Mouse (Mus musculus) hindbrain, embryonic 10.5 days (tissue): ENCODE measurements around the gene Zfp189. TPM values are rescaled to one million over a fixed set of nuclear protein-coding genes. Genes with fewer than 3 reads are reported as not detected.
"Not testable (repeated sequence)": the region's sequence is repeated elsewhere in the genome, so short reads cannot be mapped to it uniquely, and the experiment has no call there.

Source experiments
- DNase-seq: peaks from one replicate; pipeline ENCODE4 v3.0.0-alpha.2; 2017; ENCODE audit warnings: low spot score
- H3K27ac ChIP-seq: fragments of 300-500 bp; sonication (generic); 2 replicates; pipeline ENCODE4 v1.5.1; 2016; ENCODE audit warnings: mild to moderate bottlenecking, moderate library complexity
- H3K27me3 ChIP-seq: fragments of 300-500 bp; sonication (generic); 2 replicates; pipeline ENCODE4 v1.6.1; 2016; ENCODE audit warnings: mild to moderate bottlenecking; ENCODE audit not compliant: poor library complexity, insufficient read depth, severe bottlenecking
- H3K36me3 ChIP-seq: fragments of 300-500 bp; sonication (generic); 2 replicates; pipeline ENCODE4 v1.6.1; 2016; ENCODE audit warnings: mild to moderate bottlenecking, moderate library complexity
- H3K4me1 ChIP-seq: fragments of 300-500 bp; sonication (generic); replicated peaks from 2 replicates; pipeline ENCODE4 v1.6.1; 2016; ENCODE audit warnings: mild to moderate bottlenecking
- H3K4me3 ChIP-seq: fragments of 300-500 bp; sonication (generic); 2 replicates; pipeline ENCODE4 v1.5.1; 2016; ENCODE audit warnings: mild to moderate bottlenecking, moderate library complexity
- H3K9me3 ChIP-seq: fragments of 300-500 bp; sonication (generic); 2 replicates; pipeline ENCODE4 v1.6.1; 2016; ENCODE audit warnings: mild to moderate bottlenecking, moderate library complexity
- WGBS: fragments of 180-500 bp; shearing (Covaris S2); methylation state at CpG from one replicate; pipeline ENCODE4 v1.1.7; 2016; 5-methylcytosine and 5-hydroxymethylcytosine counted together
- polyA plus RNA-seq: library from polyadenylated mRNA; unstranded; fragments of >200 nt; fragmentation: Nextera tagmentation; extraction: Ambion mirVana; gene quantifications from 2 replicates; pipeline ENCODE4 v1.2.1, GENCODE M21; 2016

The Zfp189 gene
- 10.4 and 10.8 TPM in 2 replicates for polyA plus RNA-seq

DNA sequence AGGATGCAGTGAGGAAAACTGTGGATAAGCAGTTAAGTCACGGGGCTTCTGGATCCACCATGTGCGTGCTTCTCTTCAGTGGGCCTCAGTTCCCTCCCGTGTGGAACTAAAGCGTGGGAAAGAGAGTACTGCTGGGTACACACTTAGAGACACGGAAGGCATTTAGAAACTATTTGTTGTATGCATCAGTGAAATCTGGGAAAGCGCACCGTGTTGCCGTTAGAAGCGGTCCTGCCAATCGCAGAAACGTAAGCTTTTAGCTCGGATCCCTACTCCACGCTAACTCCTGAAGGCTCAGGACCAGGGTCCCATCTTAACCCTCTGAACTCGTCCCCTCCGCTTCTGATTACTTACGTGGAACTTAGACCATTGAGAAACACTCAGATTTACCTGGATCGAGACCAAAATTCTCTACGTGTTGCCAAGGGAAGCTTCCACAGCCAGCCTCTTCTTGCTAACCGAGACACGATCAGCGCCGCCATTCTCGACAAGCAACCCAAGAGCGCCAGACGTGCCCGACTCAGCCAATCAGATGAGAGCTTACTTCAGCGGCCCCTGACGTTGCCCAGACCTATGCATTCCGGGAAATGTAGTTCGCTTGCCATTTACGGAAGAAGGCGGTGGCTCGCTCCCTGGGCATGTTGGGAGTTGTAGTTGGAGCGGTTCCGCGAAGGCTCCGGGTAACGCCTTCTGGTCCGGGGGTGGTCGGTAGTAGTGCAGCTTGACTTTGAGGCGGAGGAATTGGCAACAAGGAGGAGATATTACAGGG, at the start of gene Zfp189, which contains the start of gene Mrpl50:
Zfp189 (plus strand) TSS at position 605 of the 769 bp plus-strand sequence.
Mrpl50 (minus strand) TSS at position 522 of the 769 bp plus-strand sequence.
- no peaks in the 10 kb centered on the region for H3K27me3 ChIP-seq
- H3K9me3 ChIP-seq, result no peaks in the 10 kb centered on the region
- peaks cover 28% of the 10 kb centered on the region for H3K4me1 ChIP-seq
- under 1% methylated on average over 41 of the region's 41 CpGs for WGBS
- peaks cover 47% of the 10 kb centered on the region for H3K36me3 ChIP-seq
- peak; percentile 93 for DNase-seq
- peak within 1 kb of the TSS; percentile 91 for H3K27ac ChIP-seq
- H3K4me3 ChIP-seq, result peak within 1 kb of the TSS; percentile 74

DNA sequence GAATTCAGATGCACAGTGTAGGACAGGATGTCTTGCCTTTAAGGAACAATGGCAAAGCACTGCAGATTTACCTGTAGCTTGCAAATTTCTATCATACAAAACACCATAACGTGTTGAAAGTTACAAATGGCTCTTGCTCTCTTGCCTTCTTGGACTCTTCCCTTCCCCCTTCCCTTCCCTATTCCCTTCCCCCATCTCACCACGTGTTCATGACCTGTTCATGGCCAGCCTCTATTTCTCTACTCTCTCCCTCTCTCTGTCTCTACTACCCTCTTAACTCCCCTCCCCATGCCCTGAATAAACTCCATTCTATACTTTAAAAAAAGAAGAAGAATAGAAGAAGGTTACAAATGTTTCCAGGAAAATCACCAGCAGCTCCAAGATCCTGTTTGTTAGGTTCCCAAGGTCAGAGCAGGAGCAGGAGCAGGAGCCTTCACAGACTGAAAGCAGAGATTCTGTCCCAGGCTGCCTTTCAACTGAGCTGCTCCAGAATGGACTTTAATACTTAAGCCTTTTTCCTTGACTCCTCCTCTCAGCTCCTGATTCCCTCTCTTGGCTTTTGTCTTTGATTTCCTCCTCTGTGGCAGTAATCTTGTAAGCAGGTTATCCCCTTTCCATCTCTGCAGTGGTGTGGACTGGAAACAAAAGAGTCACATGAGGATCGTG, 47.4 kb upstream of the Zfp189 start, which contains the start of gene Acnat1:
Acnat1 (minus strand) TSS at position 478 of the 666 bp plus-strand sequence.
- Histone ChIP-seq H3K4me1 (peaks cover 6% of the 10 kb centered on the region; the same call in 1 of the 2 replicates), H3K9me3 (no peaks in the 10 kb centered on the region), H3K27ac (no peak within 1 kb of the TSS), H3K4me3 (no peak within 1 kb of the TSS), H3K27me3 (no peaks in the 10 kb centered on the region), H3K36me3 (no peaks in the 10 kb centered on the region)
- no peak for DNase-seq
- 53% methylated on average over 3 of the region's 3 CpGs for WGBS

DNA sequence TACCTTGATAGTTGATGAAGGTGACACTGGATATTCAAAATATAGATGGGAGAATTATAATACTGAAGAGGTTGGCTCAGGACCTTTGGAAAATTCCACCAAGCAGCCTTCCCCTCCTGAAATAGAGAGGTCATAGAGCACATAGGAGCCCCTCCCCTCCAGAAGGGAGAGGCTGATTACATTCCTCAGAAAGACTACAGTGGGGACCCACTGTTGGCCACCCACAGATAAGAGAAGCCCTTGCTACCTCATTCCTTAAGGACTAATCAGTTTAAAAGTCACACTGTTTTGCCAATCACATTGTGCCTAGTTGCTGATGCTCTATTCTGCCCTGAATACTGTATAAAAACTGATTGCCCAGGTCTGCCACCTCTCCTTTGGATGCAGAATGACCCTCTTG, 46.4 kb upstream of the Zfp189 start:
- Histone ChIP-seq H3K36me3 (no peaks in the 10 kb centered on the region), H3K27ac (no peak overlapping the region), H3K9me3 (no peaks in the 10 kb centered on the region), H3K4me3 (no peak overlapping the region), H3K27me3 (no peaks in the 10 kb centered on the region), H3K4me1 (peaks cover 11% of the 10 kb centered on the region; the same call in 1 of the 2 replicates)
- DNase-seq, result no peak

DNA sequence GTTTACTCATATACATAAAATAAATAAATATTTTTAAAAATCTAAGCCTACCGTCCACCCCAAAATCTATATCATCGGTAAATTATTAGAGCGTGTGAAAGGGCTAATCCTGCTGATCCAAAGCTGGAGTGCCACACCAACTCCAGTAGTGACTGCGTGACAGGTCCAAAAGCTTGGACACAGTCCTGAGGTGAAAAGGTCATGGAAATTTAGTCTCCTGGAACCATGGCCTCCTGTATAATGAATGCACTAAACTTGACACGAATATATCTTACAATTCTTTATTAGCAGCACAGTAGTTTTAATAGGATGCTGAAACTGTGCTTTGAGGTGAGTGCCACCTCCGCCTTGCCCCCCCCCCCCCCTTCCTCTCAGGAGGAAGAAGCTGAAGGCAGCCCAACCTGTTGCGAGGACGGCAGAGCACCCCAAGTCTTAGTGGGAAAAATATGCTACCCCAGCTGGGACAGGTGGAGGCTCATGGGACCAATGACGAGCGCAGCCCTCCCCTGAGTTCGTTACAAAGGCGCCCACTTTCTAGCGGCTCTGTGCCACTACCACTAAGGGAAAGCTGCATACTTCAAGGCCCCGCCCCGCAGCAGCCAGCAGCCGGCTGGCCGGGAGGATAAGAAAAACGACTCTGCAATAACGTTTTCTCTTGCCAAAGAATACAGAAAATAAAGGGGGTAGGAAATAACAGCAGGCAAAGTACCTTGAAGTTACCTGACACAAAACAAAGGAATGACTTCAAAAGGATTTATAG, 42.7 kb upstream of the Zfp189 start:
- Histone ChIP-seq H3K27ac (no peak overlapping the region), H3K27me3 (peaks cover 9% of the 10 kb centered on the region; the same call in 1 of the 2 replicates), H3K36me3 (no peaks in the 10 kb centered on the region), H3K9me3 (no peaks in the 10 kb centered on the region), H3K4me1 (peaks cover 11% of the 10 kb centered on the region; the same call in 1 of the 2 replicates), H3K4me3 (peak overlapping the region; percentile 39)
- 20% methylated on average over 19 of the region's 19 CpGs for WGBS
- DNase-seq, result peak; percentile 26

DNA sequence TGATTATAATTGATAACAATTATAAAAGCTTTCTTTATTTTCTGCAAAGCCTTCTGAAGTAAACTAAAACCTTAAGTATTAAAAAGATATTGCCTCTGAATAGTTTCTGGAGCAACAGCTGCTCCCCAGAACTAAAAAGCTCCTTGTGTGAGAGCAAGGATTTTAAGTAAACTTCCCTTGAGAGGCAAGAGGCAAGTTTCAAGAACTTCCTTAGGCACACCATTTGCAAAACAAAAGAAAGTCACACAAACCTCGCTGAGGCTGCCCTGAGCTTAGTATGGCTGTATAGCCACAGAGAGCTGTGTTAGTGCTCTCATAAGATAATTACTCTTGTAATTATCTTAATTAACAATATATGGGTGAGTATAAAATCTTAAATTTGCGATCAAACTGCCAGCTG, 41.9 kb upstream of the Zfp189 start:
- not testable (repeated sequence) for H3K4me3 ChIP-seq, H3K27me3 ChIP-seq, H3K27ac ChIP-seq, DNase-seq, H3K9me3 ChIP-seq, H3K36me3 ChIP-seq
- peaks cover 11% of the 10 kb centered on the region; the same call in 1 of the 2 replicates for H3K4me1 ChIP-seq
- WGBS, result 17% methylated on average over 2 of the region's 2 CpGs

DNA sequence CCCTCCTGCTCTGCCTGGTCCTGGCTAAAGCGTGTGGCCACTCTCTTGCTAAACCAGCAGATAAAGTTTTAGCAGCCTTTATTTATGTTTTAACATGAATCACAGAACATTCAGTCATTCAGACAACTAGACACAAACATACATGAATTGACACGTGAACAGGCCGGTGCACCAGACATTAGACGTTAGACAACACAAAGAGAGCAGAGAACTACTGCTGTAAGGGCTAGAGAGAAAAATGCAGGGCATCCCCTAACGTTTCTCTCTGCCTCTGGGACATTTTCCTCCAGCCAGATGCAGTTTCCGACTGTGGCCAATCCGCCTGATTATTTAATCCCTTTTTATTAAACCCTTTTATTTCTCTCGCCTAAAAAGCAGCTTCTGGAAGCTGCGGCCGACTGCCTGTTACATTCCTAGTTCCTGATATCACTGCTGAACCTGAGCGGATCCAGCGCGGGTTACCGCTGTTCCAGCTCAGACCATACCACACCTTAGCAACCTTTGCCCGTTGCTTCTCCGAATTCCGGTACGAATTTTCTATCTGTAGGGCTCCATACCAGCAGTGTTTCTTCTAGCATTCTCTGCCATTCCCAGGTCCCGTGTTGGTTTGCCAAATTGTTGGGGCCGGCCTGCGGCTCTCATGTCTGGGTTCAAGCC, 40.7 kb upstream of the Zfp189 start:
- Histone ChIP-seq H3K4me3 (no peak overlapping the region), H3K27me3 (peaks cover 9% of the 10 kb centered on the region; the same call in 1 of the 2 replicates)
- DNase-seq, result no peak

DNA sequence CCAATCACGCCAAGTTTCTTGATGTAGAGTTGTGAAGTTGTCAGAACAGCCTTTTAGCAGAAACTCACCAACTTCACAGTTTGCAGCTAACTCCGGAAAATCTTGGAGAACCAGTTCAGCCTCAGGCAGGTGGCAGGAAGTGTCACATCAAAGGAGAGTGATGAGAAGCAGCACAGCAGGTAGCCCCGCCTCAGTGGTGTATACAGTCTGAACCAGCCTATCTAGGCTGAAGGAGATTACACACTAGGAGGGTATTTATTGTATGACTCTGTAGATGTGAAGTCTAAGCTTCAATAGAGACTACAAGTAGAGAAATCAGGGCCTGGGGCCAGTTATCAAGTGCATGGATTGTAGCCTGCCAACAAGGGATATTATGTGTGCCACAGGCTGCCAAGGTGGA, 40.1 kb upstream of the Zfp189 start:
- Histone ChIP-seq H3K27me3 (peaks cover 9% of the 10 kb centered on the region; the same call in 1 of the 2 replicates), H3K9me3 (no peaks in the 10 kb centered on the region), H3K27ac (no peak overlapping the region), H3K4me1 (peaks cover 11% of the 10 kb centered on the region; the same call in 1 of the 2 replicates), H3K4me3 (no peak overlapping the region), H3K36me3 (no peaks in the 10 kb centered on the region)
- DNase-seq, result no peak
- 56% methylated on average over 3 of the region's 3 CpGs for WGBS

More for the DNA sequence above, 40.7 kb upstream of the Zfp189 start:
- peaks cover 11% of the 10 kb centered on the region; the same call in 1 of the 2 replicates for H3K4me1 ChIP-seq
- H3K27ac ChIP-seq, result no peak overlapping the region
- no peaks in the 10 kb centered on the region for H3K9me3 ChIP-seq
- 28% methylated on average over 21 of the region's 21 CpGs for WGBS
- H3K36me3 ChIP-seq, result no peaks in the 10 kb centered on the region

DNA sequence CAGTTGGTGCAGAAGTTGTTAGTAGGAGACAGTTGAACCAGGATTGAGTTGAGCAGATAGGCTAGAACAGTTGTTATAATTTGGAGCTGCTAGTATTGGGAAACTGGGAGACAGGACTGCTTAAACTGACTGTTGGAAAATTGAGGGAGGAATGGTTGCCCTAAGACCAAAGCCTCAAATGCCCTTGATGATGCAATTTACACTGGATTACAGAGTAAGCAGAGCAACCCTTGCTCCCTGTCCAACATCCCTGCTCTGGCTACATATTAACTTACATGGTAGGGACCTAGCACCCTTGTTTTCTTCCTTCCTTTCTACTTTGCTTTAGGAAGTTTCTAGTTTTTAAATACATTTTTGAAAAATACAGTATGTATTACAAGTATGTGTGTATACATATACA, 35.5 kb upstream of the Zfp189 start:
- no peak for DNase-seq
- H3K9me3 ChIP-seq, result no peaks in the 10 kb centered on the region
- H3K27ac ChIP-seq, result no peak overlapping the region
- peaks cover 6% of the 10 kb centered on the region; the same call in 1 of the 2 replicates for H3K27me3 ChIP-seq
- no peak overlapping the region for H3K4me3 ChIP-seq
- no peaks in the 10 kb centered on the region for H3K36me3 ChIP-seq
- H3K4me1 ChIP-seq, result no peaks in the 10 kb centered on the region; the same call in 1 of the 2 replicates

DNA sequence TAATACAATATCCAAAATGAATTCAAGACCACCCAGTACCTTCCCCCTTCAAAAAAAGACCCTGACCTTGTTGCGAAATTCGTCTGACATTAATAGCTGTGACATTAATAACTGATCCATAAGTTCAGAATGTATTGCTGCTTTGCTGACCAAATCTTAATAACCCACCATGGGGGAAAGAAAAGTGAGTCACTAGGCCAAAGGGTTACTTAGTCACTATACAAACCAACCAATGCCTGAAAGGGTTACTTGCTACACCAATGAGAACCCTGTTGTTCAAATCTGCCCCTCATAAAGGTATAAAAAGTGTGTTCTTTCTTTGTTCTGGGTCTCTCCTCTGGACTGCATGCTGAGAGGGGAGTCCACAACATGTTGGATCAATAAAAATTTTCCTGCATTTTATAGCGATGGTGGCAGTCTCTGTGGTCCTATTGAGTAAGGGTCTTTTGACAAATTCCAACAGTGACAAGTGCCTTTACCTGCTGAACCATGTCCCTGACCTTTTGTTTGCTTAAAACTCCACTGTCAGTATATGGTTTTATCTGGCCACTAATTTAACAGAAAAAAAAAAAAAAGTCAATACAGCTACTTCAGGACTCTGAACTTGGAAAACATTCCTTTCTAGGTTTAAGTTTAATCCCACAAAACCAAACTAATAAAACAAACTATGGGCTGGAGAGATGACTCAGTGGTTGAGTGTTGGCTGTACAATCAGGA, 34.9 kb upstream of the Zfp189 start:
- not testable (repeated sequence) for H3K4me3 ChIP-seq, DNase-seq, H3K4me1 ChIP-seq, H3K9me3 ChIP-seq, H3K27ac ChIP-seq, H3K36me3 ChIP-seq, H3K27me3 ChIP-seq
- 75% methylated on average over 3 of the region's 3 CpGs for WGBS

DNA sequence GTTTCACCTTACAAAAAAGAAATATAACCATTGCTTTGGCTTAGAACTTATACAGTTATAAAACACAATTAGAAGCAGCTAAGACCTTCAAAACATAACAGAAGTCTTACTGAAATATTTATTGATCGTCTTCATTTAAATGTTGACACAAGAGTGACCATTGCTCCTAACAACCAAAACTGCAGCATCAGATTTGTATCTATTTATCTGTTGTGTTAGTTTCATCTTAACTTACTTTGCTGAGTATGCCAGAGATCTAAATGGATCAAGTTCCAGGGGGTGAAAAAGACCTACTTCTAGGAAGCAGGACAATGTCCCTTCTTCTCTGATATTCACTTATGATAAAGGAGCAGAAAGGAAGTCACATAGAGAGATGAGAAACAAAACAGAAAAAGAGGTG, 17.4 kb upstream of the Zfp189 start:
- Histone ChIP-seq H3K4me3 (no peak overlapping the region), H3K27me3 (no peaks in the 10 kb centered on the region), H3K27ac (no peak overlapping the region), H3K9me3 (no peaks in the 10 kb centered on the region), H3K4me1 (no peaks in the 10 kb centered on the region), H3K36me3 (no peaks in the 10 kb centered on the region)
- WGBS, result 90% methylated on average over 1 of the region's 1 CpGs
- DNase-seq, result no peak

DNA sequence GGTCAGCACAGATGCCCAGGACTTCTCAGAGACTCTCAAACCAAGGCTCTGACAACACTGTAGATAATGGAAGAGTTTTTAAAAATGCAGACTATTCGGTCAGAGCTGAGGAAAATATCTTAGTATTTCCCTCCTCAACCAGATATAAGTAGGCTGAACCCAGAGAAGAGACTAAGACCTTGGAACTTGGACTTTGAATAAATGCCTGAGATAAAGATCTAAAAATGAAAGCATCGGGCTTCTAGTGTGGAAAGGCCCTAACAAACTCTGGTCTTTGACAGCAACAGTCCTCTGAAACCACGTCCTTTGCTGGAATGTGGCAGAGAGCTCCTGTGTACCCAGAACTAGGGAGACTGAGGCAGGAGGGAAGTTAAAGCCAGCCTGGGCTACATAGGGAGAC, 14.6 kb upstream of the Zfp189 start, which contains the start of gene Baat:
Baat (minus strand) TSS at position 172 of the 400 bp plus-strand sequence.
- Histone ChIP-seq H3K27ac (no peak within 1 kb of the TSS), H3K36me3 (0 out of 2 replicates have a peak, but pooled peaks cover under 1% of the 10 kb centered on the region), H3K9me3 (no peaks in the 10 kb centered on the region), H3K4me1 (no peaks in the 10 kb centered on the region), H3K4me3 (no peak within 1 kb of the TSS), H3K27me3 (no peaks in the 10 kb centered on the region)
- DNase-seq, result no peak
- WGBS, result 80% methylated on average over 3 of the region's 3 CpGs
